Mouse (Mus musculus) CH12.LX (cell line): ENCODE data around the gene Armcx4. TPM values are rescaled to one million over a fixed set of nuclear protein-coding genes. Genes with fewer than 3 reads are reported as not detected.
A peak's percentile ranks its signal among the peaks of the same experiment; 100 is the strongest.
"Not testable (repeated sequence)": the region's sequence is repeated elsewhere in the genome, so short reads cannot be mapped to it uniquely, and the experiment has no call there.

Experiments used
- DNase-seq: peaks from one replicate; pipeline ENCODE4 v3.0.0-alpha.2; 2013; ENCODE audit errors: extremely low read depth
- H3K27ac ChIP-seq: 2 replicates; pipeline ENCODE4 v1.5.1; 2012; ENCODE audit warnings: low read depth, mild to moderate bottlenecking, control low read depth, moderate library complexity; ENCODE audit not compliant: insufficient read depth
- H3K27me3 ChIP-seq: replicated peaks from 2 replicates; pipeline ENCODE3; 2012; ENCODE audit warnings: inconsistent platforms
- H3K36me3 ChIP-seq, 2 experiments: replicated peaks in 1 of 2; 2 replicates each; pipeline versions ENCODE3 to v1.6.1; 2012; ENCODE audit warnings: inconsistent platforms in 1 of 2, low read length in 1 of 2, mild to moderate bottlenecking in 1 of 2, mixed read lengths in 1 of 2, moderate library complexity in 1 of 2; ENCODE audit not compliant: control insufficient read depth in 1 of 2, insufficient read depth in 1 of 2
- H3K4me1 ChIP-seq, 2 experiments: 2 replicates each; pipeline ENCODE4 v1.6.1; 2012; ENCODE audit warnings: inconsistent platforms in 1 of 2, moderate library complexity in 1 of 2; ENCODE audit not compliant: insufficient read depth in 2 of 2, control insufficient read depth in 1 of 2
- H3K4me2 ChIP-seq: 2 replicates; pipeline ENCODE4 v1.6.1; 2012; ENCODE audit warnings: low read depth, mild to moderate bottlenecking, control low read depth; ENCODE audit not compliant: poor library complexity, insufficient read depth, severe bottlenecking
- H3K4me3 ChIP-seq, 3 experiments: fragments of 150-350 bp in 1 of 3; sonication (generic) in 1 of 3; replicated peaks in 1 of 3; 2 replicates each; pipeline versions ENCODE3 to v1.5.1; 2011 to 2012; ENCODE audit warnings: low read depth in 2 of 3, low read length in 2 of 3, mild to moderate bottlenecking in 2 of 3, moderate library complexity in 2 of 3, control low read depth in 1 of 3, improper control_type of control experiment in 1 of 3, inconsistent platforms in 1 of 3, mixed read lengths in 1 of 3; ENCODE audit not compliant: poor library complexity in 1 of 3
- H3K79me2 ChIP-seq: replicated peaks from 2 replicates; pipeline ENCODE4 v1.6.1; 2012; ENCODE audit warnings: mild to moderate bottlenecking, moderate library complexity; ENCODE audit not compliant: control insufficient read depth, poor library complexity, insufficient read depth, severe bottlenecking; ENCODE audit errors: extremely low read depth
- H3K9ac ChIP-seq: 2 replicates; pipeline ENCODE4 v1.6.1; 2012; ENCODE audit warnings: low read depth, mild to moderate bottlenecking, control low read depth, moderate library complexity; ENCODE audit not compliant: insufficient read depth
- H3K9me3 ChIP-seq: replicated peaks from 2 replicates; pipeline ENCODE3; 2012; ENCODE audit warnings: low read length, inconsistent platforms, mixed read lengths
- CTCF ChIP-seq, 2 experiments: IDR thresholded peaks in 1 of 2; conservative IDR thresholded peaks in 1 of 2; 2 replicates each; pipeline ENCODE4 v1.5.1; 2011 to 2012; ENCODE audit warnings: low read depth in 2 of 2, low read length in 2 of 2, improper control_type of control experiment in 1 of 2, inconsistent platforms in 1 of 2, mild to moderate bottlenecking in 1 of 2, moderate library complexity in 1 of 2
- E2F4 ChIP-seq: IDR thresholded peaks from 2 replicates; pipeline ENCODE4 v1.6.1; 2011; ENCODE audit warnings: low read depth, low read length, improper control_type of control experiment; ENCODE audit not compliant: insufficient replicate concordance
- ELF1 ChIP-seq: IDR thresholded peaks from 2 replicates; pipeline ENCODE4 v1.6.1; 2014; ENCODE audit warnings: low read depth, mild to moderate bottlenecking, inconsistent platforms, low read length, improper control_type of control experiment
- EP300 ChIP-seq: IDR thresholded peaks from 2 replicates; pipeline ENCODE4 v1.6.1; 2011; ENCODE audit warnings: low read length, improper control_type of control experiment
- ETS1 ChIP-seq: conservative IDR thresholded peaks from 2 replicates; pipeline ENCODE4 v1.6.1; 2012; ENCODE audit warnings: low read depth, mild to moderate bottlenecking, inconsistent platforms, low read length, improper control_type of control experiment, moderate library complexity
- GABPA ChIP-seq: IDR thresholded peaks from 2 replicates; pipeline ENCODE4 v1.6.1; 2012; ENCODE audit warnings: low read depth, low read length, improper control_type of control experiment, inconsistent platforms; ENCODE audit not compliant: insufficient replicate concordance
- HCFC1 ChIP-seq: IDR thresholded peaks from 2 replicates; pipeline ENCODE4 v1.6.1; 2012; ENCODE audit warnings: low read depth, mild to moderate bottlenecking, inconsistent platforms, low read length, improper control_type of control experiment
- JUN ChIP-seq: IDR thresholded peaks from 2 replicates; pipeline ENCODE4 v1.6.1; 2011; ENCODE audit warnings: low read depth, mild to moderate bottlenecking, low read length, improper control_type of control experiment, moderate library complexity; ENCODE audit not compliant: insufficient read depth
- JUND ChIP-seq: conservative IDR thresholded peaks from 2 replicates; pipeline ENCODE4 v1.6.1; 2011; ENCODE audit warnings: low read depth, low read length, improper control_type of control experiment
- KAT2A ChIP-seq: IDR thresholded peaks from 2 replicates; pipeline ENCODE4 v1.6.1; 2012; ENCODE audit warnings: low read length, improper control_type of control experiment, inconsistent platforms; ENCODE audit not compliant: insufficient replicate concordance
- MAFK ChIP-seq: IDR thresholded peaks from 2 replicates; pipeline ENCODE4 v1.6.1; 2011; ENCODE audit warnings: low read length, improper control_type of control experiment; ENCODE audit not compliant: insufficient replicate concordance
- MXI1 ChIP-seq: IDR thresholded peaks from 2 replicates; pipeline ENCODE4 v1.6.1; 2011; ENCODE audit warnings: mild to moderate bottlenecking, low read depth, low read length, improper control_type of control experiment
- MYC ChIP-seq: IDR thresholded peaks from 2 replicates; pipeline ENCODE4 v1.6.1; 2011; ENCODE audit warnings: low read depth, mild to moderate bottlenecking, improper control_type of control experiment, low read length
- NELFE ChIP-seq: IDR thresholded peaks from 2 replicates; pipeline ENCODE4 v1.6.1; 2011; ENCODE audit warnings: low read depth, low read length, improper control_type of control experiment
- PAX5 ChIP-seq: IDR thresholded peaks from 2 replicates; pipeline ENCODE4 v1.6.1; 2012; ENCODE audit warnings: low read length, inconsistent platforms, mixed read lengths
- POLR2A ChIP-seq: IDR thresholded peaks from 2 replicates; pipeline ENCODE4 v1.6.1; 2011; ENCODE audit warnings: low read depth, mild to moderate bottlenecking, improper control_type of control experiment, low read length
- POLR2AphosphoS2 ChIP-seq: IDR thresholded peaks from 2 replicates; pipeline ENCODE4 v1.6.1; 2011; ENCODE audit warnings: low read depth, low read length, improper control_type of control experiment
- RAD21 ChIP-seq: IDR thresholded peaks from 2 replicates; pipeline ENCODE4 v1.6.1; 2011; ENCODE audit warnings: low read depth, mild to moderate bottlenecking, low read length, improper control_type of control experiment, moderate library complexity
- SIN3A ChIP-seq: IDR thresholded peaks from 2 replicates; pipeline ENCODE4 v1.6.1; 2012; ENCODE audit warnings: low read length, improper control_type of control experiment, inconsistent platforms
- SMC3 ChIP-seq: IDR thresholded peaks from 2 replicates; pipeline ENCODE4 v1.6.1; 2011; ENCODE audit warnings: low read depth, low read length, improper control_type of control experiment
- USF2 ChIP-seq: conservative IDR thresholded peaks from 2 replicates; pipeline ENCODE4 v1.6.1; 2011; ENCODE audit warnings: low read depth, low read length, improper control_type of control experiment
- ZC3H11A ChIP-seq: IDR thresholded peaks from 2 replicates; pipeline ENCODE4 v1.6.1; 2012; ENCODE audit warnings: low read depth, mild to moderate bottlenecking, inconsistent platforms, low read length, improper control_type of control experiment
- ZKSCAN1 ChIP-seq: IDR thresholded peaks from 2 replicates; pipeline ENCODE4 v1.6.1; 2012; ENCODE audit warnings: low read depth, inconsistent platforms, low read length, improper control_type of control experiment, borderline replicate concordance
- dilution Hi-C: fragments of 300-500 bp; cut with MboI; formaldehyde crosslinking; loops from 2 replicates; pipeline ENCODE4 v1.14.3; 2020; ENCODE audit warnings: low sequenced_read_pairs; ENCODE audit not compliant: extremely low pct_unique_long_range_greater_than_20kb, extremely low pct_ligation_motif_present
- in situ Hi-C: fragments of 300-500 bp; cut with MboI; formaldehyde crosslinking; loops from 3 replicates; pipeline ENCODE4 v1.14.3; 2019; ENCODE audit warnings: low sequenced_read_pairs, low pct_ligation_motif_present, low pct_unique_long_range_greater_than_20kb, mixed read lengths
- polyA plus RNA-seq: library from polyadenylated mRNA; unstranded; fragments of >175 nt; gene quantifications from 2 replicates; pipeline ENCODE4 v1.2.1, GENCODE M21; 2012; ENCODE audit warnings: low read depth; ENCODE audit not compliant: insufficient read length
- total RNA-seq, 2 experiments: library from RNA; depleted of rRNA; stranded (reverse); fragments of 300-350 nt in 1 of 2; fragments of >200 nt in 1 of 2; gene quantifications; 2 replicates each; pipeline ENCODE4 v1.2.3; 2012 to 2014

Gene Armcx4
- total and polyA plus RNA-seq, 3 experiments, result 0.03 to 3.4 (median 0.19) TPM

GRCm38 (mm10) chrX:134718524-134718923 is 32.2 kb downstream of the Armcx4 start:
- Histone ChIP-seq H3K4me2 (no peak overlapping the region), H3K27ac (no peak overlapping the region), H3K27me3 (no peaks in the 10 kb centered on the region), H3K4me3 (no peak overlapping the region), H3K9me3 (no peaks in the 10 kb centered on the region), H3K9ac (no peak overlapping the region), H3K79me2 (no peaks in the 10 kb centered on the region), H3K36me3 (no peaks in the 10 kb centered on the region), H3K4me1 (peaks cover 0 to 3% of the 10 kb centered on the region in 2 experiments; a peak in 1 of 4 replicates)
- TF ChIP-seq MAFK, result no peak
- TF ChIP-seq POLR2AphosphoS2, result no peak
- no peak for TF ChIP-seq JUN
- no peak for TF ChIP-seq KAT2A
- TF ChIP-seq MXI1, result no peak
- TF ChIP-seq EP300, result no peak
- in situ Hi-C loops (no loop called here), dilution Hi-C loops (no loop called here)
- DNase-seq, result no peak

- H3K27me3 ChIP-seq, DNase-seq, dilution Hi-C loops, H3K4me1 ChIP-seq, H3K4me2 ChIP-seq, H3K9me3 ChIP-seq, H3K36me3 ChIP-seq, H3K4me3 ChIP-seq, H3K79me2 ChIP-seq, H3K27ac ChIP-seq, H3K9ac ChIP-seq: not testable (repeated sequence)
- in situ Hi-C loops, result loop anchor here (10.0 kb wide), 1 partner anchor 201 kb away; no protein-coding TSS in a partner anchor
Observed at GRCm38 (mm10) chrX:134723762-134724161, 37.4 kb downstream of the Armcx4 start.

- peak; percentile 41 for DNase-seq
- H3K9me3 ChIP-seq, result no peaks in the 10 kb centered on the region
Observed at GRCm38 (mm10) chrX:134729778-134730177, 43.5 kb downstream of the Armcx4 start.

More at GRCm38 (mm10) chrX:134729778-134730177, 43.5 kb downstream of the Armcx4 start:
- peak overlapping the region; percentile 90; the same call in 1 of the 2 replicates for H3K4me2 ChIP-seq
- H3K9ac ChIP-seq, result no peak overlapping the region
- no peaks in the 10 kb centered on the region for H3K27me3 ChIP-seq
- TF ChIP-seq PAX5, result no peak
- no peak for TF ChIP-seq MYC
- TF ChIP-seq JUND, result no peak
- no peak for TF ChIP-seq EP300
- no peak for TF ChIP-seq ELF1
- no peak for TF ChIP-seq ZC3H11A
- no peak for TF ChIP-seq POLR2A
- no peak for TF ChIP-seq USF2
- peak in 1 of 2 experiments; percentile 78; a peak in 2 of 4 replicates for TF ChIP-seq CTCF (conservative IDR thresholded peaks at IDR 0.05 in 1 of 2, IDR thresholded peaks at IDR 0.05 in 1 of 2; ENCODE audit: low read depth in 2 of 2, low read length in 2 of 2)
- no peak for TF ChIP-seq E2F4
- TF ChIP-seq KAT2A, result no peak
- TF ChIP-seq ZKSCAN1, result no peak
- TF ChIP-seq NELFE, result no peak
- no peak for TF ChIP-seq SIN3A
- no peak for TF ChIP-seq HCFC1
- no peak for TF ChIP-seq GABPA
- TF ChIP-seq POLR2AphosphoS2, result no peak
- peak; percentile 85 for TF ChIP-seq RAD21
- TF ChIP-seq SMC3, result peak; percentile 68
- TF ChIP-seq ETS1, result no peak
- dilution Hi-C loops (no loop called here), in situ Hi-C loops (loop anchor here (10.0 kb wide), 1 partner anchor 195 kb away; no protein-coding TSS in a partner anchor)
- H3K79me2 ChIP-seq, result no peaks in the 10 kb centered on the region
- no peaks in the 10 kb centered on the region for H3K36me3 ChIP-seq
- H3K27ac ChIP-seq, result no peak overlapping the region
- H3K4me1 ChIP-seq, result no peaks in the 10 kb centered on the region
- H3K4me3 ChIP-seq, result peak overlapping the region in 1 of 3 experiments; percentile 14
